Mouse (Mus musculus): ENCODE data around the gene Hist2h2be. TPM values are rescaled to one million over a fixed set of nuclear protein-coding genes. Genes with fewer than 3 reads are reported as not detected.

Hist2h2be gene
- polyA plus RNA-seq, 1 experiment from 2014 or later: 2.3 TPM

GRCm38 (mm10) chr3:96269511-96270474, 48.9 kb downstream of the Hist2h2be start, which contains the start of gene Hist2h2bb:
Gene Hist2h2bb (plus strand): TSS chr3:96269752.
- Histone ChIP-seq H3K4me1 (ENCODE audit: insufficient read depth, low read depth, low read length) (no peaks in the 10 kb centered on the region), H3K4me2 (replicated peaks; ENCODE audit: low read depth, low read length) (peak within 1 kb of the TSS; percentile 87), H3K9ac (replicated peaks; ENCODE audit: low read depth) (peak within 1 kb of the TSS; percentile 42), H3K9me3 (ENCODE audit: low read length) (no peaks in the 10 kb centered on the region), H3K4me3 (ENCODE audit: low read depth, low read length) (peak within 1 kb of the TSS; percentile 49), H3K27ac (ENCODE audit: low read length) (peak within 1 kb of the TSS; percentile 92), H3K27me3 (replicated peaks; ENCODE audit: insufficient read depth, low read length) (no peaks in the 10 kb centered on the region), H3K36me3 (ENCODE audit: insufficient read depth, low read length) (no peaks in the 10 kb centered on the region)
- peak; percentile 96 for ATAC-seq
- under 1% methylated on average over 45 of the region's 45 CpGs for WGBS
- TF ChIP-seq CTCF (IDR thresholded peaks at IDR 0.05) (no peak), EP300 (IDR thresholded peaks at IDR 0.05) (no peak)
- peak; percentile 99 for DNase-seq (ENCODE audit: low spot score)

Small RNA genes lying within 50 kb of the gene (microRNA-seq; reads per million reads assigned to microRNA genes)
- gene Gm44492: not detected
- not detected for gene Gm47311
- gene Gm47313: not detected

Other genes starting within 250 kb of the Hist2h2be start
- gene Plekho1, start 225.1 kb upstream of the Hist2h2be start, polyA plus RNA-seq (2015; fragmentation: Nextera tagmentation; extraction: Ambion mirVana): 53.5 and 55.4 TPM in 2 replicates
- 32.3 and 32.8 TPM in 2 replicates for gene Vps45, start 162.7 kb upstream of the Hist2h2be start, polyA plus RNA-seq (2015; fragmentation: Nextera tagmentation; extraction: Ambion mirVana)
- 30.2 and 30.6 TPM in 2 replicates for gene Otud7b, start 116.6 kb upstream of the Hist2h2be start, polyA plus RNA-seq (2015; fragmentation: Nextera tagmentation; extraction: Ambion mirVana)
- gene Mtmr11, start 59.1 kb upstream of the Hist2h2be start, polyA plus RNA-seq (2015; fragmentation: Nextera tagmentation; extraction: Ambion mirVana): 7.5 and 11.3 TPM in 2 replicates
- 64.4 and 68.4 TPM in 2 replicates for gene Sf3b4, start 48.8 kb upstream of the Hist2h2be start, polyA plus RNA-seq (2015; fragmentation: Nextera tagmentation; extraction: Ambion mirVana)
- 1.9 and 2.2 TPM in 2 replicates for gene Sv2a, start 40.0 kb upstream of the Hist2h2be start, polyA plus RNA-seq (2015; fragmentation: Nextera tagmentation; extraction: Ambion mirVana)
- gene Bola1, start 1.4 kb upstream of the Hist2h2be start, polyA plus RNA-seq (2015; fragmentation: Nextera tagmentation; extraction: Ambion mirVana): 50.1 and 51.1 TPM in 2 replicates
- gene Hist2h2ab, start 1.3 kb upstream of the Hist2h2be start, polyA plus RNA-seq (2015; fragmentation: Nextera tagmentation; extraction: Ambion mirVana): 0.31 TPM in 1 of 2 replicates, not detected in the other
- gene Hist2h2ac, start 239 bp upstream of the Hist2h2be start, polyA plus RNA-seq (2015; fragmentation: Nextera tagmentation; extraction: Ambion mirVana): 3.0 and 3.6 TPM in 2 replicates
- 1.8 and 2.2 TPM in 2 replicates for gene Hist2h3c2, start 18.0 kb downstream of the Hist2h2be start, polyA plus RNA-seq (2015; fragmentation: Nextera tagmentation; extraction: Ambion mirVana)
- 168 and 196 TPM in 2 replicates for gene Hist2h2aa2, start 19.2 kb downstream of the Hist2h2be start, polyA plus RNA-seq (2015; fragmentation: Nextera tagmentation; extraction: Ambion mirVana)
- gene Hist2h2aa1, start 24.4 kb downstream of the Hist2h2be start, polyA plus RNA-seq (2015; fragmentation: Nextera tagmentation; extraction: Ambion mirVana): 56.2 and 60.0 TPM in 2 replicates
- gene Hist2h3c1, start 25.6 kb downstream of the Hist2h2be start, polyA plus RNA-seq (2015; fragmentation: Nextera tagmentation; extraction: Ambion mirVana): 0.77 TPM in 1 of 2 replicates, not detected in the other
- 9.7 and 9.8 TPM in 2 replicates for gene Hist2h4, start 42.2 kb downstream of the Hist2h2be start, polyA plus RNA-seq (2015; fragmentation: Nextera tagmentation; extraction: Ambion mirVana)
- gene Hist2h3b, start 47.5 kb downstream of the Hist2h2be start, polyA plus RNA-seq (2015; fragmentation: Nextera tagmentation; extraction: Ambion mirVana): 12.5 and 12.9 TPM in 2 replicates
- 0.48 and 2.9 TPM in 2 replicates for gene Hist2h2bb, start 48.6 kb downstream of the Hist2h2be start, polyA plus RNA-seq (2015; fragmentation: Nextera tagmentation; extraction: Ambion mirVana)
- gene Fcgr1, start 72.8 kb downstream of the Hist2h2be start, polyA plus RNA-seq (2015; fragmentation: Nextera tagmentation; extraction: Ambion mirVana): 4.7 and 5.3 TPM in 2 replicates
- gene BC107364, start 231.2 kb downstream of the Hist2h2be start, polyA plus RNA-seq (2015; fragmentation: Nextera tagmentation; extraction: Ambion mirVana): 0.12 and 0.19 TPM in 2 replicates